Mouse (Mus musculus) heart, postnatal 36 days (tissue): ENCODE measurements around the gene A130010J15Rik. TPM values are rescaled to one million over a fixed set of nuclear protein-coding genes. Genes with fewer than 3 reads are reported as not detected.

ENCODE experiments used
- DNase-seq, 2 experiments: peaks; one replicate each; pipeline ENCODE4 v3.0.0; 2021 to 2022
- intact Hi-C: fragments of 180-260 bp; cut with DNase I; formaldehyde crosslinking; loops from one replicate; pipeline ENCODE4 v1.15.1; 2025
- total RNA-seq, 2 experiments: library from RNA; stranded (reverse); gene quantifications; 2 replicates each; pipeline ENCODE4 v1.2.3; 2021

Gene A130010J15Rik
- total RNA-seq, 2 experiments from 2014 or later = 3.2 to 4.4 TPM

DNA sequence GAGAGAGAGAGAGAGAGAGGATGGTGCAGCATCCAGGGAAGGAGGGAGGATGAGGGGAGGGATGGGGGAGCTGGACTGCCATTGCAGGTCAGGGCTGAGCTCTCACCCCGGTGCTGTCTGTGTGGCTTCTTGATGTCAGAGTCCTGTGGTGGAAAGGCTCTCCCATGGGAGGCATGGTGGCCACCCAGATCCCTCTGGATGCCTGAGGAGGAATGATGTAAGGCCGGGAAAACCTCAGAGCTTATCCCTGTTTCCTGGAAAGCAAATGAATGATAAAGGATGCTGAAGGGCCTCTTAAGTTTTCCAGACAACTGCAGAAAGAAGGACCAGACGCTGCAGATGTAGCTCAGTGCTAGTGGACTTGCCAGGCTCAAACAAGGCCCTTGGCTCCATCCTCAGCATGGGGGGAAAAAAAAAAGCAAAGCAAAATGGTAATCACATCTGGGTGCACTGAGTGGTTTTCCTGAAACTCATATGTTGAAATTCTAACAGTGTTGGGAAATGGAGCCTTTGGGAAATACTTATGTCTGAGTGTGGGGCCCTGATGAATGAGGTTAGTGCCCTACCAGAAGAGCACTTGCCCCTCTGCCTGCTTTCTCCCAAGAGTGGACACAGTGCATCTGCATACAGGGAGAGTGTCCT, 27.4 kb downstream of the A130010J15Rik start:
- DNase-seq = no peak
- intact Hi-C loops = no loop called here

DNA sequence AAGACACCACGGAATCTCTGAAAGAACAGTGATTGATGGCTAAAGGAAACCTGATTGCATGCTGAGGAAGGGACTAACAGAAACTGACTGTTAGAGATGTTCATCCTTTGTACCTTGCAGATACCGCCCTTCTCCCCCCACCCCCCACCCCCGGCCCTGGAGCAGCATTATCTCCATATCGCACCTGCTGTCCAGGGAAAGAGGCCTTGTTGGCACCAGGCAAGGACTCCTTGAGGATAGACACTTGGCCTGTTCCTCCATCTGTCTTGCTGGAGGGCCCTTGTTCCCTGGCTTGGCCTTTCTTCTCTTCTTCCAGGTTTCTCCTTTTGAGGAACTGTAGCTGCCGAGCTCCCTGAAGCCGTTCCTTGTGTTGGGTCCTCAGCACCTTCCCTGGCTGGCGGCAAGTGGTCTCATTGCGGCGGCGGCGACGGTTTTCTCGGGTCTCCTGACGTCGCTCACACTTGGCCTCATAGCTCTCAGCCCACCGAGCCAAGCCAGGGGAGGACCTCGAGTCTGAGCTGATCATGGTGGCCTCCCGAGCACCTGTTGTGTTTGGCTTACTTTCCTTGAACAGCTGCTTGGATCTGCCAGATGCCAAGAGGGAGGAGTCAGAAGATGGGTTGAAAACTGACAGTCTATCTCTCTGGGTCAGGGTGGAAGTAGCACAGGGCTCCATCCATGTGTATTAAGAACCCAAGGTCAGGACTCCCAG, 29.8 kb downstream of the A130010J15Rik start:
- no peak for DNase-seq
- intact Hi-C loops = no loop called here

DNA sequence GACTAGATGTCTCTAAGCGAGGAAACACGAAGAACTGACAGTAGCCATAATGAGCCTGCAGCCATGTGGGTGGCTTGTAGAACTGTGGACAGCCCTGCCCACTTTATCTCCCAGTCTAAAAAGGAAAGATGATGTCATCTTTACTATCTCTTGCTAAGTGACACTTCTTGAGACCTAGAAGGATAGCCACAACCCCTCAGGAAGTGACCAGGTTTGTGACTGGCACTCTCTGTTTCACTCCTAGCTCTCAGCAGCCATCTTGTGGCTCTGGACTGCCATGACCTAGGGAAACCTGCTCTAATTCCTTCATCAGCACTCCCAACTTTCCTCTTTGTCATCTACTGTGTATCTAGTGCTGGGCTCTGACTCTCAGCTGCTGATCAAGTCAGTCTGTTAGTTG, 30.5 kb downstream of the A130010J15Rik start:
- intact Hi-C loops = no loop called here
- no peak for DNase-seq

DNA sequence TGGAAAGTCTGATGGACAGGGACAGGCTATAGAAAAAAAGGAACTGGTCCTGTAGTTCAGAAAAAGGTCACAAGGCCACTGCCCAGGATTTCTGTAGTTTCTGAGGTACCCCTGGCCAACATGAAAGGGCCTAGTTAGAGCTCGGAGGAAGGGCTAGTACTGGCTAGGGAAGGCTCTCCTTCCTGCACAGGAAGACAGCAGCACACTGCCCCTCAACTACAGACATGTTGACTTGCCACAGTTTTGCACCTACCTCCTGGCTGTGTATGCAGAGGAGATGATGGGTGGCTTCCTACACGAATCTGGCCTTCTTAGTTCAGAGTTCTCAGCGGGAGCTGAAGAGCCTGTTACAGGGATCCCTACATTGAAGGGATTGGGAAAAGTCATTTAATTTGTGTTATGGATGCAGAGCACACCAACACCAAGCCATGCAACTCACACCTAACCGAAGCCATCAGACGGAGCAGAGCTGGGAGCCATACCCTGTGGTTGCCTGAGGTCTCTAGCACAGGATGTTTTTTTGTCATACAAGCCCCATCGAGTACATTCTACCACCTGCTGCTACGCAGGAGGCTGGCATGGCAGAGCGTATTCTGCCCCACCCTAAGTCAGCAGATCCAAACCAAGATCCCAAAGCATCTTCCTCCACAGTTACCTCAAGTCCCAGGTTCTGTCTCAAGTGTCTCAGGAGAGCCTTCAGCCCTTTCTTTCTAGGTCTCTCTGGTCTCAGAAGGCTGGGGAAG, 33.0 kb downstream of the A130010J15Rik start:
- DNase-seq = no peak
- intact Hi-C loops = no loop called here

DNA sequence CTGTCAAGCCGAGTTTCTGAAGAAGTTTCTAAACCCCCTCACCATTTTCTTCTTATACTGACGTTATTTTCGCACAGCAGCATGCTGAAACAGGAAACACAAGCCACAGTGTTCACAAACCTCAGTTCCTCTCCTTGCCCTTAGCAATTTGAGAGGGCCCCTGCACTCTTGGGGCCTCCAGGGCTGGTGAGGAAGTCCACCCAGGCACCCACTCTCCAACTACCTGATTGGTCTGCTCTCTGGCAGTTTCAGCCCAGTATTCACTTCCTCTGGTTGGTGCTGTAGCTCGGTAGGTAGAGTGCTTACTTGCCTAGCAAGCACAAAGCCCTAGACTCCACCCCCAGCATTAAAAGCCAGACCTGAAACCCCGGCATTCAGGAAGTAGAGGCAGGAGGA, 33.5 kb downstream of the A130010J15Rik start, which contains the start of gene Traf3ip3:
TSS of gene Traf3ip3 (minus strand) at position 321 of the 396 bp plus-strand sequence.
- intact Hi-C loops = no loop called here
- no peak for DNase-seq

DNA sequence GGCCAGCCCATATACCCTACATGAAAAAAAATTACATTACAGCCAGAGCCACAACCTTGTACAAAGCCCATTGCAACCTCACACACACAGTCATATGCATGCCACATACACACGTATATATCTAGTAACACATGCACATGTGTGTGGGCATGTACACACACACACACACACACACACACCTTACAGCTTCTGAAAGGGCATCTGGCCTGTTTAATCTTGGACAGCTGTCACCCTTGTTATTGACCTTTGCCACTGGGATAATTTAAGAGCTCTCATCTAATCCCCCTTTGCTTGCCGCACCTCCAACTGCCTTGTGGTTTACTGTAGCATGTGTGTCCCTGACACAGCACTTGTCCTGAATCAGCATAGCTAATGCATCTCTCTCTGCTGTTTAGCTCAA, 36.0 kb downstream of the A130010J15Rik start:
- intact Hi-C loops = no loop called here

DNA sequence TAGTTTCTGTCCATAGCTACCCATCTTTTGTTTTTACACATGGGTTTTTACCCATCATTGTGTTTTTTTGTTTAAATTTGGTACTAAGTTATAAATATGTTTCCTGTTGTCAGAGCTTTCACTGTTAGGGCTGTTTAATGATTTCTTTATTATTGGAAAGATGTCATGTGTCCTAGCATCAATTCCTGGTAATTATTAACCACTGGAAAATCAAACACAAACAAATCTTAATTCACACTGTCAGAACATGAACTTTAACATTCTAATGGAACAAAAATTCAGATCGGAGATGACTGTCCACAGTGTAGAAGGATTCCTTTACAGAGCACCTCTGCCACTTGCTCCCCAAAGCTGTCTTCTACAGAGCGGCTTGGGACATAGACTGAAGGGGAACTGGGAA, 37.6 kb downstream of the A130010J15Rik start:
- no peak for DNase-seq
- intact Hi-C loops = loop anchor here (5.0 kb wide), 2 partner anchors 157 to 172 kb away; no protein-coding TSS in a partner anchor

More for the DNA sequence above, 36.0 kb downstream of the A130010J15Rik start:
- DNase-seq = no peak

DNA sequence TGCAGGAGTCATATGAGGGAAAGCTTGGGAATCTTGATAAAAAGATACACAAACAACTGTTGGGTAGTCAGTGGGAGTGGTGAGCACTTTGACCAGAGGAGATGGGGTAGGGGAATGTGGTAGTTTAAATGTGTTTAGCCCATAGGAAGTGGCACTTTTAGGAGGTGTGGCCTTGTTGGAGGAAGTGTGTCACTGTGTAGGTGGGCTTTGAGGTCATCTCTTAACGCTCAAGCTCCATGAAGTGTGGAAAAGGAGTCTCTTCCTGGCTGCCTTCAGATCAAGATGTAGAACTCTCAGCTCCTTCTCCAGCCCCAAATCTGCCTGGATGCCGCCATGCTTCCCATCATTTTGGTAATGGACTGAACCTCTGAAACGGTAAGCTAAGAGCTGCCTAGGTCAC, 39.7 kb downstream of the A130010J15Rik start, which contains the start of gene Lamb3:
TSS of gene Lamb3 (plus strand) at position 197 of the 400 bp plus-strand sequence.
- intact Hi-C loops = loop anchor here (5.0 kb wide), 2 partner anchors 155 to 170 kb away; no protein-coding TSS in a partner anchor
- DNase-seq = no peak

DNA sequence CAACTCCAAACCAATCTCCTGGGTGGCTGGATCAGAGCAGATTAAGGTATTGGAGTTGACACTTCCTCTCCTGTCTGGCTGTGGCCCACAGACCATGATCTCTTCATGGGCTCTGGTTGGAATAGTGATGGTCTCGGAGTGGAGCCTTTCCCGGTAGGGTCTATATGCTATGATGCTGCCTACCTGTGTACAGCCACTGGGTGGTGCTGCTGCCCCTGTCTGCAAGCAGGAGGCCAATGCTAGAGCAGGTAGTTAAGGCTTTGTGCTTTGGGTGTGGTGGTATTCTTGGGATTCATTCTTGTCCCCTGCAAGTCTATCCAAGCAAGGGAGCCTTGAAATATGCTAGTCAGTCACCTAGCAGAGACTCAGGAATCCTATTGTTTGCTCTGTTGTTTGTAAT, 40.3 kb downstream of the A130010J15Rik start:
- DNase-seq = peak; percentile 44 to 53
- intact Hi-C loops = loop anchor here (1.0 to 5.0 kb wide), 3 partner anchors 116 to 169 kb away; no protein-coding TSS in a partner anchor

DNA sequence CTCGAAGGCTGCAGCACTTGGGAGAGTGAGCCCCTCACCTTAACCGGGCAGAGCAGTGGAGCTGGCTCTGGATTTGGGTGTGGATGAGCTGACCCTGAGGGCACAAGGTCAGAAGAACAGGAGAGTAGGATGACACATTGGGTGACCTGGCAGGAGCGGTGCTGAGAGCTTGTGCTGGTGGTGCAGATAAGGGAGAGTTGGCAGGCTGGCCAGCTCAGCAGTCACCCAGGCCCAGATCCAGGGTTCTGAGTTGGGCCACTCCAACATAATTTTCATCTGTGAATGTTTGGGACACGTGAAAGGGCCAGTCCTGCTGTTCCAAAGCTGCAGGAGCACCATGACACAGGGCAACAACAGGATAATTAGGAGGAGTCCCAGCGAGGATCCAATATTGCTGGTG, 43.5 kb downstream of the A130010J15Rik start:
- intact Hi-C loops = loop anchor here (2.0 kb wide), 1 partner anchor 33 kb away; no protein-coding TSS in a partner anchor
- DNase-seq = peak in 1 of 2 experiments; percentile 40

DNA sequence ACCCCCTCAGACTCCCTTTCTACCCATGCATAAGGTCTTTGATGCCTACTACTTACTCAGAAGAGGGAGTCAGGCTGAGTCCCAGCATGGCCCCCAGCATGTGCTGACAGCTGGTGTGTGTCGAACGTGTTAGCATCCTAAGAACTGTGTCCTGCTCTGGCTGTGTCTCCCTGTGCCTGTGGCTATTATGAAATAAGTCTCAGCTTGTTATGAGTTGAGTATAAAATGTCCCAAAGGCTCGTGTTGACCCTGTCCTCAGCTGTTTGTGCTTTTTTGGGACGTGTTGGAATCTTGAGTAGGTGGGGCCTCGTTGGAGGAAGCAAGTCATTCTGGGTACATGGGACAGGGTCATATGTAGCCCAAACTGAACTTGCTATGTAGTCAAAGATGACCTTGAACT, 46.2 kb downstream of the A130010J15Rik start:
- intact Hi-C loops = no loop called here
- no peak for DNase-seq

DNA sequence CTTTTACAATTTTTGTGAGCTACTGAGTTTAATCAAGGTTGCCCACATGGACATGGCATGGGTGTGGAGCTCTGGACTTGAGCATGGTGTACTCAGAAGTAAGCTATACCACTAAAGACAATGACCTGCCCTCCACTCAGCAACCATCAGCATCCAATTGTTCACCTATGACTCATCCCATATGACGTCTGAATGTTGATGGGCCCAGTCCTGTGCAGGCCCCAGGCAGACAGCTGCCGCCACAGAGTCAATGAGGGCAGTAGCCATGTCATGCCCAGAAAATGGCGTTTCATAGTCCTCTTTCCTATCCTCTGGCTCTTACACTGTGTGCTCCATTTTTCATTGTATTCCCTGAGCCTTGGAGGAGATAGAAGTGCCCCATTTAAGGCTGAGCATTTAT, 48.2 kb downstream of the A130010J15Rik start:
- intact Hi-C loops = no loop called here
- no peak for DNase-seq

DNA sequence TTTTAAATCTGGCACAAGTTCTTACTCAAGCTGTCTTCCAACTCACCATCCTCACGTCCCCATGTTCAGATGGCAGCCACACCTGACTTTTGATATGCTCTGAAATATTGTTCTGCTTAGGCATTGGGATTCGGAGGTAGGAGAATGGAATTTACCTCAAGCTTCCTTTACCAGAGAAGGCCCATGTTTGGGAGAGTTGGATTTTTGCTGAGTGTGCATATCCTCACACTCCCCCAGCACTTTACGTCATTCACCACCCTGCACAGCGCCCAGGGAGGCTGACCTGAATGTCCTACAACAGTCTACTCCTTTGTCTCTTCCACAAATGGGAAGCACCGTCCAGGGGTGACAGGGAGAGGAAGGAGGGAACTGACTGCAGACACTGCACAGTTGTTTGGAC, 52.6 kb downstream of the A130010J15Rik start:
- intact Hi-C loops = no loop called here
- DNase-seq = no peak

DNA sequence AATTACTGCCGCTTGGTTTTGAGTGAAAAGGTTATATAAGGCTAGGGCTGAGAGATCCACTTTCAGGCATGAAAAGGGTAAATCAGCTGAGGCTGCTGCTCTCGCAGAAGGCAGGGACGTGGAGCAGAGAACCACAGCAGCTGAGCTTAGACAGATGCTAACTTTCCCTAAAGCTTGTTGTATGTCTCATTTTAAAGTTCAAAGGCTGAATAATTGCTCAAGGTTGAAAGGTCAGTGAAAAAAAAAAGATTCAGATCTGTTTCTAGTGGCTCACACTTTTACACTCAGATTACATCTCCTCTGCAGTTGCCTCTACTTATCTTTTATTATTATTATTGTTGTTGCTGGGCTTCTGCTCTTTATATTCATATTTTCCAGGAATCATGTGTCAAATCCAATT, 57.7 kb downstream of the A130010J15Rik start:
- intact Hi-C loops = no loop called here
- no peak for DNase-seq

DNA sequence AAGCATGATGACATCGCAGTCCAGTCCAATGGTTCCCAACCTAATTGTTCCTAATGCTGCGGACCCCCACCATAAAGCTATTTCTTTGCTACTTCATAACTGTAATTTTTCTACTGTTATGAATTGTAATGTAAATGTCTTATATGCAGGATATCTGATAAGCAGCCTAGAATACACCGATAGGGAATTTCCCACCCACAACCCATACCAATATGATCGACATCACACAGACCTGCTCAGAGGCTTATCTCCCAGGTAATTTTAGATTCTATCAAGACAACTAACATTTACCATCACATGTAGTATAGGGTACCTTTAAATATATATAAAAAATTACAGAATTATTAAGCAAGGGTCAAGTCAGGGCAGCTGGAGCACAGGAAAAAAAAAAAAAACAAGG, 58.3 kb downstream of the A130010J15Rik start:
- intact Hi-C loops = no loop called here
- no peak for DNase-seq

DNA sequence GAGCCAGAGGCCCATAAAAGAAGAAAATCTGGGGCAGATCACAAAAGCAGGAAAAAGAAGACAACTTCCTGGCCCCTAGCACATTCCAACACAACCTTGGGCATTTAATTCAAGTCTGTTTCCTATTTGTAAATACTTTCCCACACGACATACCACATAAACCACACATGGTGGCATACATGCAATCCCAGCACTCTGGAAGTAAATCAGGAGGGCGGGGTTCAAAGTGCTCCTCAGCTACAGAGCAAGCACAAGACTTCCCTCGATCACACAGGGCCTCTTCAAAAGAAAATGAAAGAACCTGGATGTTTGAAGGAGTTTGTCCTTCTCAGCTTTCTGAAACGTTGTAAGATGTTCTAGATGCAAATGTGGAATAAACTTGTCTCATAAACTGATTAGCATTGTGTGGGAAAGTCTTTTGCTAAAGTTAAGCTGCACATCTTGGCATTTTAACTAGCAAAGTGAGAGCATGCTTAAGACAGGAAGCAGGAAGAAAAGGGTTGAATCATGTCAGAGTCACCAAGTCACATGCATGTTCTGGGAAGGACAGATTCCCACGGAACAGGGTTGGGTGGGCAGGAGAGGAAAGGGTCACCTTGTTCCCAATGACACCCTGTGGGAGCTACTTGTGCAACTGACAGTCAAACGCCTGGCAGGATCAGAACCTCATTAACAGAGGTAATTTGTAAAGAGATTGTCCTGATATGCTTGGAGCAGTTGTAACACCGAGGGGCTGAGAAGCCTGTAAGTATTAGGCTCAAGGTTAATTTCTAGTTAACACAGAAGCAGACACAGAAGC, 59.1 kb downstream of the A130010J15Rik start:
- intact Hi-C loops = no loop called here
- no peak for DNase-seq
